Mouse (Mus musculus): ENCODE measurements around the gene Nkx2-1. TPM values are rescaled to one million over a fixed set of nuclear protein-coding genes. Genes with fewer than 3 reads are reported as not detected.

Nkx2-1 gene
- total RNA-seq (2021), result not detected
- long read RNA-seq, experiment 1, result 0 reads
- long read RNA-seq, experiment 2, result 0 reads

DNA sequence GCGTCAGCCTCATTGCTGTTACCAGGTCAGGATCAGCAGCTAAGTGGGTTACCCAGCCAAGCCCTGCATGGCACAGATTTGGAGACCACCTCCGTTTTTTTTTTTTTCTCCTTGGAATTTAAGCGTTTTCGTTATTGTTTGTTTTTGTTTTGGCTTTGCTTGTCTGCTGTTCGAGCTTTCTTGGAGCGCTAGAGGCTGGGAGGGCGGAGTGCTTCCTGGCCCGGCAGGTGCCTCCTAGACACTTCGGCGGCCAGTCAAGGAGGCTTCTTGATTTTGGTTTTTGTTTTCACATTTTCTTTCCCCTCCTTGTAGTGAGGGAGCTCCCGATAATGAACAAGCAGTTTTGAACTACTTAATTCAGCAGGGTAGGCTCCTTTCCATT lies at the start of gene Nkx2-1:
TSS of gene Nkx2-1 (minus strand) at position 25 of the 382 bp plus-strand sequence.
- intact Hi-C loops (cut with DNase I), result no loop called here
- DNase-seq, result no peak

DNA sequence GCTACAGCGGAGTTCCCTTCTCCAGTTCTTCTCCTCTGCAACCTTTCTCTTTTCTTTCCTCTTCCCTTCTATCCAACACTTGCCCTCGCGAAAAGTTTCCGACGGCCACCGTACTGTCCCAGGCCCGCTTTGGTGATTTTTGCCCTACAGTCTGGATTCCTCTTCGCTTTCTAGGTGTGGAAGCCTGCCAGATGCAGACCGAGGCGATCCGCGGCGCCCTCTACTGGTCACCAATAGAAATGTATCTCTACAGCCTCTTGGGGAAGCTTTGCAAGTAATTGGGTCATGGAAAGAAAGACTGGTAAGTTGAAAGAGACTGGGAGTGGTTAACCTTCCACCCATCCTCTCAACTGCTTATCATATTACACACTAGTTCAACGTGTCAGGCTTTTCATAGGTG lies 4.4 kb upstream of the Nkx2-1 start:
- DNase-seq, result peak in 1 of 2 experiments; percentile 32
- intact Hi-C loops (cut with DNase I), result loop anchor here (2.0 kb wide), 1 partner anchor 482 kb away; no protein-coding TSS in a partner anchor

DNA sequence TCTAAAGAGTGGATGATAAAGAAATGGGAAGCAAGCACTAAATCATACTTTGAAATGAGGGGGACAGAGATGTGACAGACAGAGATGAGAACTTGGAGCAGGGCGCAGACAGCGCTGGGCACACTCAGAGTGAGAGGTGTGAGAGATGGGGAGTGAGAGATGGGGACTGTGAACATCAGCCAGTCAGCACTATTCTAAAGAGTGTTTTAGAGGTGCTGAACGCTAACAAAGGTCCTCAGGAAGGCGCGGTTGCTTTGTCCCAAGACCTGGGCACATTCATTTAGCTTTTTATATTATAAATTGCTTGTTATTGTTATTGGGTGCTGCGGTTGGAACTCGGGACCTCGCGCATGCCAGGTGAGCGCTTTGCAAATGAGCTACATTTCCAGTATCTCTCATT lies 3.9 kb upstream of the Nkx2-1 start:
- no peak for DNase-seq
- intact Hi-C loops (cut with DNase I), result loop anchor here (2.0 kb wide), 1 partner anchor 482 kb away; no protein-coding TSS in a partner anchor

DNA sequence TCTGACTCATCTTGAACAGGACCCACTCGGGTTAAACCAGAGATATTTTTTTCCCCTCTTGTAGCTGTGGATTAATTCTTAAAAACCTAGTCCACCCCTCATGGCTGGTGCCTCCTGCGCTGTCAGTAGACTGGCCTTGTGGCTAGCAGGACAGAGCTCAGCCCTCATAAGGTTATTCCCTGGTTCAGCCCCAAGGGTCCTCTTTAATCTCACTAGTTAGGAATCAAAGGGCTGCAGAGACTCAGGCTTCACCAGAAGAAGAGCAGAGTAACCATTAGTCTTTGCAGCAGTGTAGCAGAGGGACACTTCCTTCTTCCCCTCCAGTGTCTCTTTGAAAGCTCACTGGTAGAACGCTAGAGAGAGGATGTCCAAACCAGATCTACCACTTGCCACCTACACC lies 1.9 kb upstream of the Nkx2-1 start:
- no peak for DNase-seq
- intact Hi-C loops (cut with DNase I), result no loop called here

DNA sequence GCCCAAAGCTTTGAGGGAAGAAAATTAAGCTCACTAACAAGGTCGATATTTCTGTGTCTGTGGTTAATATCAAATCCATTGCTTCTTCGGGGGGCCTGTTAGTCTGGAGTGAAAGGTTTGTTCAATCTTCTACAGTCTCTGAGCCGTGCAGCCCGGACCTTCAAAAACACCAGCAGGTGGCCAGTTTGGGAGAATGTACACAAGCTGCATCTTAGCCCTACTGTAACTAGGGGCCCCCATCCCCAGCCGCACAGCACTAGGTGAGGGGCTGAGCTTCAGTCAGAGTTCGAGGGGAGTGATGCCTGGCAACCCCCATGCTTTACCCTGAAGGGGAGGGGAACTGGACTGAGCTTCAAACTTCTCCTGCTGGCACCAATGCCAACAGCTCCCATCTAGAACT lies 1.2 kb upstream of the Nkx2-1 start:
- intact Hi-C loops (cut with DNase I), result no loop called here
- DNase-seq, result no peak

DNA sequence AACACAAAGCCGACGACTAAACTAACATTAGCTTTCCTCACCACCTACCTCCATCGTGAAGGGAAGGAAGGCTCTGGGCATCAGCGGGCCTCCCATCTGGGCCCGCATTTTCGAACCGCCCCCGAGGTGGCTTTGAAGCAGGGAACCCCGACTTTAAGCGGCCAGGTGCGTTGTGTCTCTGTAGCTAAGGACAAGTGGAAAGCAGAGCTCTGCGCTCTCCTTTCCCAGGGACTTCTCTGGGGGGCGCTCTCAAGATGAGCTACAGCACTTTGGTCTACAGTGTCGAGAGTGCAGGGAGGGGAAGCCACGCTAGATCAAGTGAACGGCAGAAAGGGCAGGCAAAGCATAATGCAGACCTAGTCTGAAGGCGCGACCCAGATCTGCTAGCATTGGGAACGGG lies 634 bp upstream of the Nkx2-1 start:
- no peak for DNase-seq
- intact Hi-C loops (cut with DNase I), result no loop called here

DNA sequence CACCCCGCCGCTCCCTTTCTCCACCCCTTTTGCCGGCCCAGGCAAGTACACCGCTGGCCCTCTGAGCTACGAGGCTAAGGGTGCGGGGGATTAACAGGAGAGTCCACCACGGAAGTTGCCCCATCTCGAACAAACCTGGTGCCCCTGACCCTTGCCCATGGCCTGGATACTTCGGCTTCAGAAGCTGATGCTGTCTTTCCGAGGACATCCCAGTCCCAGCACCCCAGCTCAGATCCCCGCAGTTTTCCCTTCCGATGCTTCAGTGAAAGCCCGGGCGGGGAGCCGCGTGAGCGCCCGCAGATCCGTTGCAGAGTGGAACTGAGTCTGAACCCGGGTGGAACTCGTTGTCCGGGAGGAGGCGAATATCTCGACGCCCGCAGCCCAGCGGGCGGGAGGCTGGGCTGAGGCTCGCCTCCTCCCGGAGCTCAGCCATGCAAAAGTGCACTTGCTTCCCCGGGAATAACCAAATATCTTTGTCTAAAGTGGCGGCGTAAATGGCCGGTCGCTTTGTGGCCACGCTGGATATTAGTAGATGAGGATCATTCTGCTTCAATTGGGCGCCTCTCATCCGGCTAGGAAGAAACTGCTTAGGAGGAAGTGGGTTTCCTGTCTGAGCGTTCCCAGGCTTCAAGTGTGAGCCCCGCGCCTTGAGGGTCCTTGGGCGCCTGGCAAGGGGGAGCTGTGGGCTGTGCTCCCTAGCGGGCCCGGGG lies 379 bp downstream of the Nkx2-1 start:
- no peak for DNase-seq
- intact Hi-C loops (cut with DNase I), result no loop called here

DNA sequence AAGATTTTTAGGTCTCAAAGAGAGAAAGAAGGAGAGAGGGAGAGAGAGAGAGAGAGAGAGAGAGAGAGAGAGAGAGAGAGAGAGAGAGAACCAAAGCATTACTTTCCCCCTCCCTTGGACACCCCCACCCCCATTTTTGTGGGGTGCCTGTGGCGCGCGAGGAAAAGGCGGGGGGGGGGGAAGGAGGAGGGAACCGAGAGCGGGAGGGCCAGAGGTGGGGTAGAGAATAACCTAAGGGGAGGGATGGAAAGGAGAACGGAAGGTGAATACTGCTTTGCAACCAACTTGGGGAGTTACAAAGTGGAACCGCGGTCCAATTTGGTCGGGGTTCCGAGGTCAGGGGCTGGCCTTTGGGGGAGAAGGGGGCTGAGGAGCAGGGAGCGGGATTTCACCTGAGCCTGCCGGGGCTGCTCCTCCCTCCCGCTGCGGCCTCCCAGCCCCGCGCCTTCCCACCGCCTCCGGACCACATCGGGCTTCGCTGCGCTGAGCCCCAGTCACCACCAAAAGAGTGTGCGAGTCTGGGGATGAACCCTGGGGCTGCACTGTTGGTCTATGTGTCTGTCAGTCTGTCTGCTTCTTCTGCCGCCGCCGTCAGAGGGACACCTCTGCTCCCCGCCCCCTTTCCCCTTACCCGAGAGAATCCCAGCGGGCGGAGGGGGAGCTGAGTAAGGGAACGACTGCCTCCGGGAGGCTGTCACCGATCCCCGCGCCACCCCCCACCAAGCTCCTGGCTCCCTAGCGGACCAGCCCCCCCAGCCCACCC lies 1.1 kb downstream of the Nkx2-1 start:
- no peak for DNase-seq
- intact Hi-C loops (cut with DNase I), result no loop called here

DNA sequence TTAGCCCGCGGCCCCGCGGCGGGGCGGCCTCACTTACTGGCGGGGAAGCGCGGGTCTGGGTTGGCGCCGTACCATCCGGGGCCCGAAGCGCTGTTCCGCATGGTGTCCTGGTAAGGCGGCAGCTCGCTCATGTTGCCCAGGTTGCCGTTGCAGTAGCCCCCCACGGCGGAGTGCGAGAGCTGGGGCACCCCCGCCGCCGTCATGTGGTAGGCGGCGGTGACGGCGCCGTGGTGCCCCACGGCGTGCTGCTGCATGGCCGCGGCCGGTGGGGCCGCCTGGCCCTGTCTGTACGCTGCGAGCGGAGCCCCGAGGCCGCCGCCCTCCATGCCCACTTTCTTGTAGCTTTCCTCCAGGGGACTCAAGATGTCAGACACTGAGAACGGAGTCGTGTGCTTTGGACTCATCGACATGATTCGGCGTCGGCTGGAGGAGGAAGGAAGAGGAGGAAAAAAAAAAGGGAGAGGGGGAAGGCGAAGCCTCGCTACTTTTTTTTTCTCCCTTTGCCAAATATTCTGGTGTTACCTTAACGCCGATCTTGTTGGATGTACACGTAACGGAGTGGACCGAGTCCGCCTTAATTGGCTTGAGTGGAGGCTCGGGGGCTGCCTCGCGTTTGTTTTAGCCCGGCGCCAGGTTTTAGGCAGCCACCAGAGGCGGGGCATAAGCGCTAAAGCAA lies 1.9 kb downstream of the Nkx2-1 start:
- intact Hi-C loops (cut with DNase I), result no loop called here
- no peak for DNase-seq

DNA sequence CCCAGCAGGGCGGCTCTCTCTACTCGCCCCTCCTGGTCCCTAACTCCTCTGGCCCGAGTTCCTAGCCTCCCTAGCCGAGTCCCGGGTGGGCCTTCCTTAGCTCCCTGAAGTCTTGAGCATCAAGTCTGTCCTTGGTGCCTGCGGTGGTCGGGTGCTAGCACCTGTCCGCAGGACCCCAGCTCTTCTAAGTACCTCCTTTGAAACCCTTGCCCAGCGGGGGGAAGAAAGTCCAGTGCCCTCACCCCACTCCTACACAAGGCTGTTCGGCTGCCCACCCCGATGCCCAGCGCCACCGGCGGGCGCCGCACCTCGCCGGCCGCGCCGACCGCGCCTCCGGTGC lies 2.4 kb downstream of the Nkx2-1 start:
- DNase-seq, result no peak
- intact Hi-C loops (cut with DNase I), result no loop called here

DNA sequence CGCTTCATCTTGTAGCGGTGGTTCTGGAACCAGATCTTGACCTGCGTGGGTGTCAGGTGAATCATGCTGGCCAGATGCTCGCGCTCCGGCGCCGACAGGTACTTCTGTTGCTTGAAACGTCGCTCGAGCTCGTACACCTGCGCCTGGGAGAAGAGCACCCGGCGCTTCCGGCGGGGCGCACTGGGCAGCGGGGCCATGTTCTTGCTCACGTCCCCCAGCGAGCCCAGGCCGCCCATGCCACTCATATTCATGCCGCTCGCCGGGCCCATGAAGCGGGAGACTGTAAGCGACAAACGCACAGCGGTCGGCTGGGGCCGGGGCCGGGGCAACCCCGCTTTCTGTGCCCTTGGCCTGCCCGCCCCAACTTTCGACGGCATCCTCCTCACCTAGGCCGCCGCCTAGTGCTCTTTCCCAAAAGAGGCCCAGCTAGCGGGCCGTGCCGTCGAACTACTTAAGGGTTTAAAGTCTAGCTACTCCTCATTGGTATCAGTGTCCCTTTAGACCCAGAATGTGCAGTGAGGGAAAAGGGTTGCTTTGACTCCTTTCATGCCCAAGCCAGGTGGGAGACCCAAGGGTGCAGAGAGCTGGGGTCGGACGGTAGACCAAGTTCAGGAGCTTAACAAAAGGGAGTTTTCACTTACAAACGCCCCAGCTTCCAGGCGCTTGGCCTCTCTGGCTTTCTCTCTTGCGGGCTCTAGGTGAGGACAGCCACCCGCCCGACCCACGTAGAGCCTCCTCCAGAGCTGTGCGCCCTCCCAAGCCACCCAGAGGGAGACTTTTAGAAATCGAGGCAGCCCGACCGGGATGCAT lies 3.0 kb downstream of the Nkx2-1 start:
- intact Hi-C loops (cut with DNase I), result no loop called here
- no peak for DNase-seq

DNA sequence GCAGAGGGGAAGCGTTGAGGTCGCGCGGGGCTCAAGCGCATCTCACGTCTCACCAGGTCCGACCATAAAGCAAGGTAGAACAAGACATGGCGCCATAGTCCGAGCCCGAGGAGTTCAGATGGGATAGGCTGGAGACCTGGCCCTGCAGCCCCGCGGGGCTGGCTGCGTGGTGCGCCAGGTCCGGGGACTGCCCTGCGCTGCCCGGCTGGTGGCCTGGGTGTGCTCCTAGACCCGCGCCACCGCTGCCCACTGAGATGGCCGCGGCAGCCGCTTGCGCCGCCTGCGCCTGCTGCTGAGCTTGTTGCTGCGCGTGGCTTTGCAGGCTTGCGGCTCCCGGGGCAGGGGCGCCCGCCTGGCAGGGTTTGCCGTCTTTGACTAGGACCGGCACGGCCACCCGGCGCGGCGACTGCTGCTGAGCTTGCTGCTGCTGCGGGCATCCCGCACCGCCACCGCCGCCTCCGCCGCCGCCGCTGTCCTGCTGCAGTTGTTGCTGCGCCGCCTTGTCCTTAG lies 3.7 kb downstream of the Nkx2-1 start:
- intact Hi-C loops (cut with DNase I), result no loop called here
- no peak for DNase-seq

DNA sequence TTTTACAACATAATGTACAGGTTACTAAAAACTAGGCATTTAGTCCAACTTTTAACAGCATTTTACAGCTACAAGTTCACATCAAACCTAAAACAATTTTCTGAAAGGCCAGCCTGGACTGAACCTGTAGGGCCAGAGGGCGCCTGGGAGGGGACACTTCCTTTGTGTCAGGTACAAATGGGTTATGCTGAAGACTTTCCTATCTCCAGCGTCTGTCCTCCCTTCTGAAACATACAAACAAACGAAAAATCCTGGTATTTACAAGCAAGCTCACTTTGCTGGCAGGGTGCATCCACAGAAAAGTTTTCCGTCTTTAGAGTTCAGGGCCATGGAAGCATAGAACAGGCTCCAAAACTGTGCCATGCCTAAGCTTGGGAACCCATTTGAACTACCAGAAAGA lies 4.6 kb downstream of the Nkx2-1 start:
- intact Hi-C loops (cut with DNase I), result no loop called here
- no peak for DNase-seq

DNA sequence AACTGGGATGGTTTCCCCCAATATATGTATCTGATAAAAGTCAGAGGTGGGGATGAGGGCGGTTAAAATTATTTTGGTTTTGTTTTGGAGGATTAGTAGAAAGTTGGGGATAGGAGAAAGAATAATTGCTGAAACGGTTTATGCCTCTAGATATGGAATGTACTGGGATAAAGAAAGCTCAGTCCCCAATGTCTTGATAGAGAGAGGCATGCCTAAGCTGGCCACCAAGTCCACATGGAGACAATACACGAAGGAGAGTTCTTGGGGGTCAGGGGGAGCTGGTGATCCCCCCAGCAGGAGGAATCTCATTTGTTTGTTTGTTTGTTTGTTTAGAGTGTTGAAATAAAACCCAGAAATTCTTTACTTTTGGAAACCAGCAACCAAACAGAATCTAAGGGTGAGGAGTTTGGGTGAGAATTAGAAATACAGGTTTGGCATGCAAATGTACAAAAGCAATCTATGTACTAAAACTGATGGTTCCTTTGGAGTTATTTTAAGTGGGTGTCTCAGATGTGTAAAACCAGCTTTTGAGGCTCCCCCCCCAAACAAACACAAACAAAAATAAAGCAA lies 5.6 kb downstream of the Nkx2-1 start:
- DNase-seq, result no peak
- intact Hi-C loops (cut with DNase I), result no loop called here

DNA sequence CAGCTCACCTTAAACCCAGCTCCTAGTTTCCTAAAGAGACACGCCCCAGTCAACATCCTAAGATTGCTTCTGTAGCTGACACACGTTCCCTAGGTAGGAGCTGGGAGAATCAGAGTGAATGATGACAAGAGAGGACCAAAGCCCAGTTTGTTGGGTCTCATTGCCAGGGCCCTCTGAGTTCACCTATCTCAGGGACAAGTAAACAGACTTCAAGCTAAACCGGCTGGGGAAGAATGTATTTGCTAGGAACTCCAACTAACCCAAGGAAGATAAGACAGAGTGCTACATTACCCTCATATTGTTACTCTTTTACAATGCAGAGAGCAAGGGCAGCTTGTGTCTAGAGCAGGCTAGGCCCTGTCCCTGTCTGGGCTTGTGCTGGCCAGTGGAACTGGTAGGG lies 6.8 kb downstream of the Nkx2-1 start:
- DNase-seq, result no peak
- intact Hi-C loops (cut with DNase I), result loop anchor here (10.0 kb wide), 1 partner anchor 285 kb away; no protein-coding TSS in a partner anchor

DNA sequence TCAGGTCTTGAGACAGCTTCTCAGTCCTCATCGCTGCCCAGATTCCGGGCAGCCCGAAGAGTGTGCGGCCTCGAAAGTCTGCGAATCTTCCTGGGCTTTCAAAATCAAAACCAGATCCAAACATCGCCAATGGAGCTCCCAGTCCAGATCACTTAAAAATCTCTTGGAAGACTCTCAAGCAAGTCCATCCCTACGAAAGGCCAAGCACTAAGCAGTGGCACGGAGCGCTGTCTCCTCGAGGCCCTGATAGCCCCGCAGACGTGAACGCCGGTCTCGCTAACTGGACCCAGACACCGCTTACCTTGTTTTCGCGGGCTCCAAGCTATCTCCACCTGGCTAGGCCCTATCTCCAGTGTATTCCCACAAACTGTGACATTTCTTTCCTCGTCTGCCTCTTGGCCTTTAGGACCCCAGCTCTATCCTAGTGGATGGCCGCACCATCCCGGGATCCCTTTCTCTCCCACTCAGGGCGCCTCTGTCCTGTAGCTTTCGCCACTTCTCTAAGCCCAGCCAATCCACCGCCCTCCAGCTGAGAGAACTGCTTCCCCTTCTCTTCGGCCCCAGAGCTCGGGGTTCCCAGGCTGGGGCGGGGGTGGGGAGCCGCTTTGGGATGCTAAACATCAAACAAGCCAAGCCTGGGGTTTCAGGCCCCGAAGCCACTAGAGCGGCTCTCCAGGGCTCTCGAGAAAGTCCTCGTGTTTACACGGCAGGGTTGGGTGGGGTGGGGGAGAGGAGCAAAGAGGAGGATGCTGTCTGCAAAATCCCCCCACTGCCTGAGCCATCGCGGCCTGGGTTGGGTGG lies 7.6 kb downstream of the Nkx2-1 start:
- DNase-seq, result no peak
- intact Hi-C loops (cut with DNase I), result loop anchor here (10.0 kb wide), 1 partner anchor 284 kb away; no protein-coding TSS in a partner anchor

DNA sequence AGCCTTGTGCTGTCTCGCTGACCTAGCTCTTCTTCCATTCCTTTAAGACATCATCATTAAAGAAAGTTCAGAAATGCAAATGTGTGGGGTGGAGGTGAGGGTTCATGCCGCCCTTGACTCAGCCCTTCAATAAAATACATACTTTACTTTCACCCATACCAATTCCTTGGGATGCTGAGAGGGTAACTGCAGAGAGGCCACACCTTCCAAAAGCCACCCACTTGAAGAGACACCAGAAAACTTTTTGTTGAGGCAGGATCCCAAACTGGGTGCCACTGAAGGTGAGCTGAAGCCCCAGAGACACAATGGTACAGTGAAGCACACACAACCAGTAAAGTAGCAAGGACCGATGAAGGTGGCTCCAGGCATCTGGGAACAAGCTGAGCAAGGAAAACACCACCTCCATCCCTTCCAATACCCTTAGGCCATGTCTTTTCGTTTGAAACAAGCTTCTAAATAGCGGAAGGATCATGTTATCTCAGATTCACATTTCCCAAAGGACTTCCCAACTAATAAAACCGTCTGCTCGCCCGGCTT lies 8.6 kb downstream of the Nkx2-1 start:
- intact Hi-C loops (cut with DNase I), result loop anchor here (10.0 kb wide), 1 partner anchor 283 kb away; no protein-coding TSS in a partner anchor
- DNase-seq, result no peak

DNA sequence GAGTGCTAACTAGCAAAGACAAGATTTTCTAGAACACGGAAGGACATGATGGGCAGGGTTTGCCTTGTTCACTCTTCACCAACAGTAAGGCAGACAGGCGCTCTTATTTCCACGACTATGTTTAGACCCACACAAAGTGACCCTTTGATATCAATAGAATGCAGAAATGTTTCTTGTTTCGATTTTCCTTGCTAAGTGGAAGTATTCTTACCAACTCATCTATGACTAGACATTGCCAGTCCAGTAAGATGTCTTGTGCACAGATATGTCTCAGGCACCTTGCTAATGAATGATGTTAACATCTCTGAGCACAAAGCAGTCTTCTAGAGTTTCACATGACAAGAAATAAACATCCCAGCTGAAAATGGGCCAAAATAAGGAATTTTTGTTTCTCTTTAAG lies 9.6 kb downstream of the Nkx2-1 start:
- intact Hi-C loops (cut with DNase I), result loop anchor here (10.0 kb wide), 1 partner anchor 282 kb away; no protein-coding TSS in a partner anchor
- DNase-seq, result no peak

Measured in gastrocnemius, postnatal 36 days (tissue).